Mouse (Mus musculus): ENCODE results near the gene Borcs7.

The Borcs7 gene

DNA sequence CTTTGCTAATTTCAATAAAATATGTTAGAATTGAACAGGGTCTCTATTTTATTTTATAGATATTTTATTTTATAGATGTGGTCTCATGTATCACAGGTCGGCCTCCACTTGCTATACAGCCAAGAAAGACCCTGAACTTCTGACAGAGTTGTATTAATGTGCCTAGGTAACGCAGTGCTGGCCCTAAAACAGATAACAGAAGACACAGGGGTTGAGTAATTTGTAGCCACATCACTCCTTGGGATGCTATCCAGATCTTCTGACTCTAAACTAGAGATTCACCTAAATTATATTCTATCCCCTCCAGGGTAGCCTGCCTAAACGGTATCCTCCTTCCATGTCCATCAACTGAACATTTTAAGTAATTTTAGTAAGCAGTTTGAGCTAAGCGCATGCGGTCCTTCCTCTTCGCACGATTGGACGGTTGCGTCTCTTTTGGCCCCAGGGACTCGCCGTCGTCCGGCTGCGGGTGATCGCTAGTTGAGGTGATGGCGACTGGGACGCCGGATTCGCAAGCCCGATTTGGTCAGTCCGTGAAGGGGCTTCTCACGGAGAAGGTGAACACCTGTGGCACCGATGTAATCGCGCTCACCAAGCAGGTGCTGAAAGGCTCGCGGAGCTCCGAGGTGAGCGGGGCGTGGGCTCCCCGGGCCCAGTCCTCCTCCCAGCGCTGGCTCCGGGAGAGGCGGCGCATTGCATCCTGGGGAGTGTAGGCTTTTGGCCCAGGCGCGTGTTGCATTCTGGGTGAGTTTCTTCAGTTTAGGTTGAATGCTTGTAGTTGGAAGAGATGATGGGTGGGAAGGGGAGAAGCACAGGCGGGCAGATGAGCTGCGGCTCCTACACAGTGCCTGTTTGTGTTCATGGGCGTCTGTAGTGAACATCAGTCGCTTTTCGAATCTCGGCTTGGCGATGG lies at the start of gene Borcs7:
Borcs7 (plus strand) TSS at position 447 of the 913 bp plus-strand sequence.
- peak; percentile 86 for DNase-seq

- DNase-seq: no peak
Observed at GRCm38 (mm10) chr19:46640780-46641179, 48.9 kb upstream of the Borcs7 start.

GRCm38 (mm10) chr19:46641420-46642085 lies 48.2 kb upstream of the Borcs7 start:
- no peak for DNase-seq

GRCm38 (mm10) chr19:46642136-46642753 lies 47.5 kb upstream of the Borcs7 start:
- no peak for DNase-seq

DNA sequence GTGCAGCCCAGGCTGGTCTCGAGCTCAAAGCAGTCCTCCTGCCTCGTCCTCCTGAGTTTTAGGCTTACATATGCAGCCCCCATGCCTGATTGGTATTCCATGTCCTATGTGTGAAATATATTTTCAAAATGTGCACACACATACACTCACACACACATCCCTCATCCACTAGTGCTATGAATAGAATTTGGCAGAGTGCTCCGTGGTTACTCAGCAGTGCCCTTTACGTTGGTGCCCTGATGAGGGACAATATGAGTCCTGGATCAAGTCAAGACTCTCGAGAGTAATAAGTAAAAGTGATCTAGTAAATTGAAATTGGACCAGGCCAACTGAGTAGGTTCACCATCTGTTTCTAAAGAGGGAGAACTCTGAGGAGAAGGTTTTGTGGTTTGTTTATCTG lies 46.5 kb upstream of the Borcs7 start:
- no peak for DNase-seq

DNA sequence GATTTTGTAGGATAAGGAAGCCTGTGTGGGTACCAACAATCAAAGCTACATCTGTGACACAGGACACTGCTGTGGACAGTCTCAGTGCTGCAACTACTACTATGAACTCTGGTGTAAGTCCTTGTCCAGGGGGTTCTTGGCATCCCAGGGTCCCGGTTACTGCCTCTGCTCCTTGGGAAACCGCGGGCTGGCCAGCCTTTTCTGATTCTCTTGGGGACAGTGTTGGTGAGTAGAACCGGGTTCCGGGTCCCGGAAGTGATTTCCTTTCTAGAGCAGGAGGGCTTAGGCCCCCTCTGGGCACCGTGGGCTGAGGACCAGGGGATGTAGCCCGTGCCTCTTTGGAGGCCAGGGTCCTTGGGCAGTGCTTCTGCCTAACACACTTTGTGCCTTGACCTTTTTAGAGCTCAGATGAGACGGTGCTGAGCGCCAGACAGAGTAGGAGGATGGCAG lies 45.3 kb upstream of the Borcs7 start:
- DNase-seq: no peak

- no peak for DNase-seq
Observed at GRCm38 (mm10) chr19:46644793-46645602, 44.7 kb upstream of the Borcs7 start.

DNA sequence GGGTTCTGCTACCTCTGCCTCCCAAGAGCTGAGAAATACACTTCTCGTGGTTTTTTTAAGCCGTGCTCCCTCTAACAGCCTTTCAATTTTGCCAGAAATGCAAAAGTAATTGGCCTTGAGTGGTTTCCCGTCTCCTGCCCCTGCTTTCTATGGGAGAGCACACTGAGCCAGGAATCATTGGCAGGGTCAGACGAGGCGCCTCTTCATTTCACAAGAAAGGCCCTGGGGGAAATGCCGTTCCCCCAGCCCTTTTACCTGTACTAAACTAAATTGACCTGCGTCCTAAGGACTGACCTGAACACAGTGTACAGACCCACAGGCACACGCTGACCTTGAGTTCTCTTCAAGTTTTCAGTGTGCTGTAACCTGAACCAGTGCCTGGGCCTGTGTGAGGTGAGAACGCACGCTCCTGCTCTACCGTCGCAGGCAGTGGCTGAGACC lies 43.6 kb upstream of the Borcs7 start:
- DNase-seq: no peak

GRCm38 (mm10) chr19:46647254-46647653 lies 42.5 kb upstream of the Borcs7 start:
- DNase-seq: no peak

DNA sequence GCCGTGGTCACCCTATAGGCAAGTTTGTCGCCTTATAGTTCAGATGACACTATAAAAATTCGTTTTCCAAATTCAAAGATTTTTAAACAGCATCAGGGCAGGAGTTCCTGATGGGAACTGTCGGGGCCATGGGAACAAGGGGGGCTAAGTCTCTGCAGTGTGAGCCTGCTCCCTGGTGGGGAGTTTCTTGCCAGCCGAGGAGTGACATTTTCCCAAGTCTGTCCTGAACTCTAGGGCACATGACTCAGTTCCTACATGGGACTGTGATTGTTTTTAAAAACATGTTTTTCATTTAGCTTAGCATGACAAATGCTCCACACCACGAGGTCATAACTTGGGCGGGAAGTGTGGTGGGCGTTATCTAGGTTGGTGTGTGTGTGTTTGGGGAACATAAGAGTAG lies 41.9 kb upstream of the Borcs7 start:
- no peak for DNase-seq

GRCm38 (mm10) chr19:46648565-46648964 lies 41.1 kb upstream of the Borcs7 start:
- DNase-seq: no peak

- no peak for DNase-seq
Observed at GRCm38 (mm10) chr19:46653188-46653587, 36.5 kb upstream of the Borcs7 start.

DNA sequence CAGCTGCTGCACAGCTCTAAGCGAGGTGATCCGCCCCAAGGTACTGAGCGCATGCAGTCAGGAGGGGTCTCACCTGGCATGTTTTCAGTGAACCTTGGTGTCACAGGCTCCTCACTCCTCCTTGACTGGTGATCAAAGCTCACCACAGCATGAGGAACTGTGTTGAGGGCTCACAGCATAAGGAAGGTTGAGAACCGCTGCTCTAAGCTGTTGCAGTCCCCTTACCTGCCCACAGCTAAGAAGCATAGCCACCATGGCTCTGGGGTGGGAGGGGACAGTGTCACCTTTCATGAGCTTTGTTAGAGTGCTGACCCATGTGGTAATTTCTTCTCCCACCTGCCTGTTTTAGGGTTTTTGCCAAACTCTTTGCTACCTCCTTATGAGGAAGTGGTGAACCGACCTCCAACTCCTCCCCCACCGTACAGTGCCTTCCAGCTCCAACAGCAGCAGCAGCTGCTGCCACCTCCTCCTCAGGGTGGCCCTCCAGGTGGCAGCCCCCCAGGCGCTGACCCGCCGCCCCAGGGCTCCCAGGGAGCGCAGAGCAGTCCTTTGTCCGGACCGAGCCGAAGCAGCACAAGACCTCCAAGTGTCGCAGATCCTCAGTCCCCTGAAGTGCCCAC lies 36.0 kb upstream of the Borcs7 start:
- DNase-seq: peak; percentile 76

- no peak for DNase-seq
Observed at GRCm38 (mm10) chr19:46655626-46656025, 34.1 kb upstream of the Borcs7 start.

DNA sequence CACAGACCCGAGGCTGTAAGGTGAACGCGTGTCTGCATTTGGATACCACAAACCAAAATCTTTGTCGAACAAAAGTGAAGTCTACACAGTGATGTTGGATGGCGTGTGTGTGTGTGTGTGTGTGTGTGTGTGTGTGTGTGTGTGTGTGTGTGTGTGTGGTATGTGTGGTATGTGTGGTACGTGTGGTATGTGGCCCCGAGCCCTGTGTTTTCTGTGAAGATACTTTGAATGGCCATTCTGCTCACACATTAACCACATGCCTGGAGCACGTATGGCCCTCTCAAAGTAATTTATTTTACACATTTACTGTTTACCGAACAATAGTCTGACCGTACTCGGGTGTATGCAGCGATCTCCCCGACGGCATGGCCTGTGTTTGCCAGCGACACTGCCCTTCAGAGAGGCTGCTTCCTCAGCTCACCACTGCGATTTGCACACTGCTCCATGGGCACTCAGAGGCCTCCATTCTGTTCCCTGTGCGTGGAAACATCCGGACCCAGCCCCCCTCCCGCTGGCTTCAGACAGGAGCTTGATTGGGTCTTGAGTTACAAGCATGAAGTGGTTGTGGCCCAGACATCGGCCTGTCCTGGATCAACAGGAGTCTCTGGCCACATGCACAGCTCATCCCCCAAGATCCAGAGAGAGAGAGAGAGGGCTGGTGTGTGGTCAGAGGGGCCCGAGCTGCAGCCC lies 33.4 kb upstream of the Borcs7 start:
- no peak for DNase-seq

GRCm38 (mm10) chr19:46657339-46658020 lies 32.2 kb upstream of the Borcs7 start:
- DNase-seq: peak; percentile 48

DNA sequence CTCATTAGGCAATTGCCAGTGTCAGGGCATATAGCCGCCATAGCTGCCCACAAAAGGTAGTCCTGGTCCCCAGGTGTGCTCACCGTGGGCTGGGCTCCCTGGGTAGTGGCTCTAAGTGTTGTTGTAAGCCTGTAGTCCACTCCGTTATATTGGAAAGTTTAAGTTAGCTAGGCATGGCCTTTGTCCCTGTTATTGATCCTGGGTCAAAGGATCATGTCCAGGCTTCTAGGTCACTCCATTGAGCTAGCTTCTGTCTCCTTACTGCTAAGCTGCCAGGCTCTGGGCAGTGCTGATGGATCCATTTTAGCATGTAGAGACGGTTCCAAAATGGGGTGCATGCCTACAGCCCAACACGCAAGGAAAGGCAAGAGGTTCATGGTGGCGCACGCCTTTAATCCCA lies 31.4 kb upstream of the Borcs7 start:
- DNase-seq: no peak

DNA sequence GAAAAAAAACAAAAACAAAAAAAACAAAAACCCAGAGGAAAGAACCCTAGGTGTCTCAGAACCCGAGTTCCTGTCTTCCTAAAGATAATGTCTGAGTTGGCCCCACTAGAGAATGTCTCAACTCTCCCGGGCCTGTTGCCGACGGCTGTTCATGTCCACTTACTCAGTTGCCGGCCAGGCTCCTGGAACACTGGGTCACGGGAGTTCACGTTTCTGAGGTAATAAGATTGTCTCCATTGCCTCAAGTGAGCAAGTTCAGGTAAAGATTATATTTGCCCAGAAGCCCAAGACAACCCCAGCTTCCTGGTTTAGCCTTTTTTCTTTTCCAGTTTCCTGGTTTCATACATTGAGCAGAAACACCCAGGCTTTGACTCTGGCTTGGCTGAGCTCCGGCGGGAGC lies 30.9 kb upstream of the Borcs7 start:
- DNase-seq: no peak

- no peak for DNase-seq
Observed at GRCm38 (mm10) chr19:46661511-46661910, 28.2 kb upstream of the Borcs7 start.

GRCm38 (mm10) chr19:46662214-46662613 lies 27.5 kb upstream of the Borcs7 start:
- no peak for DNase-seq

GRCm38 (mm10) chr19:46662784-46663183 lies 26.9 kb upstream of the Borcs7 start:
- no peak for DNase-seq
